Mouse (Mus musculus) adrenal gland, adult (tissue): Measurements from ENCODE around the gene Grhl1.
A peak's percentile ranks its signal among the peaks of the same experiment; 100 is the strongest.
"Not testable (repeated sequence)": the region's sequence is repeated elsewhere in the genome, so short reads cannot be mapped to it uniquely, and the experiment has no call there.

ENCODE experiments used
- DNase-seq, 2 experiments: peaks; one replicate each; pipeline ENCODE4 v3.0.0; 2022 to 2023; ENCODE audit warnings: low spot score in 1 of 2; ENCODE audit not compliant: inconsistent age in 2 of 2

The Grhl1 gene

DNA sequence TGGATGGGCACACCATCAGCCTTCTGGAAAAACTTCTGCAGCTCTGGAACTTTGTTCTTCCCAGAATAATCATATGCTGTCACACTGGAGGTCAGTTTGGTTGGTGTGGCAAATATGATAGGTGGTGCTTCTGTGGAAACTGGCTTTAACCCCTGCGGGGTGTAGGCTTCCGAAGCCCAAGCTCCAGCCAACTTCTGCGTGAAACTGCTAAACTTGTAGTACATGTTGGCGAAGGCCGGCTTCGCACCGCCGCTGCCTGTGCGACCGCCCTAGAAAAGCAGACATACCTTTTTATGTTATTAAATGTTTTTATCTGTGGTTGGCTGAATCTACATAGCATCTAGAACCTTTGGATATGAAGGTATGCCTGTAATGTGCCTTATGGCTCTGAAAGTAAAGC, 66.7 kb downstream of the Grhl1 start:
- not testable (repeated sequence) for DNase-seq

DNA sequence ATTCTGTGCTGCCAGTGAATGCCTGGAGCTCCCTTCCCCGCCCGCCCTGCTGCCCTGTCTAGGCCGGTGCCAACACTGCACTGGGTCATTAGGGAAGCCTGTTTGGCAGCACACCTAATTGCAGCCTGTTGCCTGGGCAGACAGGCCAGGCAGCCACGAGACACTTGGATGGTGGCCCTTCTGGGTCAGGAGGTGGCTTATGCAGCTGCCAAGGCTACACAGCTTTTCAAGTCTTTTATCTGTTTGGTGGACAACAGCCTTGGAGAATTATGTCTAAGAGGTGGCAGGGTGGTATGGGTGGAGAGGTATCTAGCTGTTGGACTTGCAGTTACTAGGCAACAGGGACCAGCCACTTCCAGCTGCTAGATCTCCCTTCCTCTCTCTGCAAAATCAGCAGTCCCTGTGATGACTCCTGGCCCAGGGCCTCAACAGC, 70.3 kb downstream of the Grhl1 start:
- DNase-seq: peak; percentile 63 to 86

DNA sequence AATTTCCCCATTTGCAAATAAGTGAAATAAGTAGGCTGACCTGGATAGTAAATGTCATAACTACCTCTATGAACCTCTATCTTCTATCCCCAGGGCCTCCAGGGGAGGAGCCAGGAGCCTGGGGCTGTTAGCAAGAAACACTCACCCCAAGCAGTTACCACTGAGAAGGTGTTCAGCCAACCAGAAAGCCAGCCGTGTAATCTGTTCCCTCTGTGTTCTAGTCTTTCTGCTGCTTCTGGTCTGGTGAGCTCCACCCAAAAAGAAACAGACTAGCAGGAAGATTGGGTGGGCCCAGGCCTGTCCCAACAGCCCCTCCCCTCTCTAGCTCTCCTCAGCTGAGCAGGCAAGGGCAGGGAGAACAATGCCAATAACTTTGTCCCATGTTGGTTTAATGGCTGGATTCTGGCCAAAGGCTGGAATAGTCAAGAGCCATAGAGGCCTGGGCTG, 72.1 kb downstream of the Grhl1 start:
- DNase-seq: no peak

DNA sequence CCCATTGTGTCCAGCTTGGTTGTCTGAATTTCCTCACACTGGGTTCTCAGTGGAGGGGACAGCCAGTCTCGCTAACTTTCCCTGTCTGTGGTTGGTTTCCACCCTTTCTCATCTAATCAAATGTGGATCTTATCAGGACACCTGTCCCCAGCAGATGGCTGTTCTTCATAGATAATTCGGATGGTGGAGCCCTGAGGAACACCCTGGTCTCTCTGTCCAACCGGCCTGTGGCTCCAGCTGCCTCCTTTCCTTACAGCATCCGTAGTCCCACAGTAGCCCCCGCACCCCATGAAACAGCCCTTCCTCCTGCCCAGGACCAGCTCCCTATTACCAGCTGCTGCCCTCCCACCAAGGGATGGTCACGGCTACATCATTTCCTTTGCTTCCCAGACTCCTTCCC, 73.8 kb downstream of the Grhl1 start:
- DNase-seq: no peak

DNA sequence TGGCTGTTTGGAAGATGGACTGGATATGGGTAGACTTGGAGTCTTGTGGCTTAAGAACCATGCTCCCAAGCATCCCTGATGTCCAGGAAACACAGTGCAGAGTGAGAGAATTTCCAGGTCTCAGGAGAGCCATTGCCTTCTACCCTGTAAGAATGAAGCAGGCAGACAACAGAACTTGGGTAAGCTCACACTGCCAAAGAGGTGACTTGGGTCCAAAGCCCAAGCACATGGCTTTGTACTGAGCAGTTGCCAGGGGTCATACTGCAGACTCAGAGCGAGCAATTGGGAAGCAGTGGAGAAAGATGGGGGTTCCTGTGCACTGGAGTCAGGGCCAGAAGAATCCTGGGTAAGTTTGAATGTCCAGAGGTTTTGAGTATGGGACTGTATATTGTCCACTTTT, 76.0 kb downstream of the Grhl1 start:
- no peak for DNase-seq

DNA sequence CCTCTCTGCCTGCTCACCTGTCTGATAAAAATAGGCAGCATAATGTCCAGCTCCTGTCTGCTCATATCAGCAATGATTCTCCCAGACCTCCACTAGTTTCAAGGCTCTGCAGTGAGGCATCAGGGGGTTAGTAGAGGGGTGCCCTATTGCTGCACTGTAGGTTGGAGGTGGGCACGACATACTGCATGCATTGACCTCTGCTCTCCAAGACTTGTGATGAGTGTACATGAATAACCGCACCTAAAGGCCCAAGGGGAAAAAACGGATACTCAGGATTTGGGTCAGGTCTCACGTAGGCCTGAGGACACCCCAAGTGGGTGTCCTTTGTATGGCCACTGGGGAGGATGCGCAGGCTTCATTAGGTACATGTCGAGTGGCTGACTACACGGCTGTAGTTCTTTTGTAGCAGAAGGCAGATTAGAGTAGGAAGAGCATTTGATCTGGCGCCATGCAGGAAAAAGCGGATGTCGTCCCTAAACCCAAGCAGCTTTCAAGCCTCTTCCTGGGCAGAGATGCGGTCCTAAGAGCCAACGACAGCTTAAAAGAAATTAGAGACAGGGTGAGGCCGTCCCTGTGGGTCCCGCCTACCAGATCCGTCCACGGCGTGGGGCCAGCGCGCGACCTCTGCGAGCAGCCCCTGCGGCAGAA, 78.5 kb downstream of the Grhl1 start:
- no peak for DNase-seq

DNA sequence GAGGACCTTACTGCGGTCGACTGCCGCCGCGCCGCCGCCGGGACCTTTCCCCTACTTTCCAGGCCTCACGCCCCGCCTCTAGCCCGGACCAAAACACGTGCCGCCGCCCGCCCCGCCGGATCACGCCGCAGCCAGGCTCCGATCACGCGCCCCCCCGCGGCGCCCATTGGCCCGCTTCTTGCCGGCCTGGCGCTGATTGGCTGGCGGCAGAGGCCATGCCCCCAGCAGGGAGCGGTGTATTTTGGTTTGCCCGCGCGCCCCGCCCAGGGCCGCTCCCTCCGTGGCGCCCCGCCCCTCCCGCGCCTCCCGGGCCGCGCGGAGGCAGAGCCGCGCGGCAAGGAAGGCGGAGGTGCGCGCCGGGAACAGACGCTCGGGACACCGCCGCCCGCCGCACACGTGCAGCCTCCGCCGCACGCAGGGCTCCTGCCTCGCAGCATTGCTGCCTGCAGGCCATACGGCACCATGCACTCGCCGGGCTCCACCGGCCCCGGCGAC, 79.0 kb downstream of the Grhl1 start, which contains the start of gene Klf11:
Klf11 (plus strand) TSS at position 212 of the 495 bp plus-strand sequence.
- DNase-seq: peak; percentile 99 to 100

DNA sequence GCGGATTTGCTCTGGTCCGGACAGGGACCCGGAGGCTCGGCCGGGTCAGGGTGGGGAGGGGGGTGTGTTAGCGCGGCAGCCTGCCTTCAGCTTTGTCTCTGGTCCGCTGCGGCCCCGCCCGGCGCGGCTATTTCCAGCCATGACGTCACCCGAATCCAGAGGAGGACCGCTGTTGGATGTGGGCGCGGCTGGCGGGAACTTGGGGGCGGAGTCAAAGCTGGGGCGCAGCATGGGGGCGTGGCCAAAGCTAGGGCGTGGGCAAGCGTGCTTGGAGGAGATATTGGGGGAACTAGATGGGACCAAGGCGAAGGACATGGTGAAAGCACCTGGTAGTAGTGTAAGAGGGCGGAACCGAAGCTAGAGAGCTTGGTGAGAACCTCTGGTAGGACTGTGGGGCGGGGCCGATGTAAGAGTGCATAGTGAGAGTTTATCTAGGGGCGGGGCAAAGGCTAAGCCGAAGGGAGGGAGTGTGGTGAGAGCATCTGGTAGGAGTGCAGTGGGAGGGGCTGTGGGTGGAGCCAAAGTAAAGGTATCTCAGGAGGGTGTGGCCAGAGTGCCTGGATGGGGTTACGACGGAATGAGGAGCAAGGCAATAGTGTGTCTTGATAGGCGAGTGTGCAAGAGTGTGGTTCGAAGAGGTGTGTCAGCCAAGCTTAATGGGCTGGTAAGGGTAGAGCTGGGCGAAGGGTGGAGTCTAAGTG, 79.7 kb downstream of the Grhl1 start:
- peak; percentile 98 to 100 for DNase-seq

DNA sequence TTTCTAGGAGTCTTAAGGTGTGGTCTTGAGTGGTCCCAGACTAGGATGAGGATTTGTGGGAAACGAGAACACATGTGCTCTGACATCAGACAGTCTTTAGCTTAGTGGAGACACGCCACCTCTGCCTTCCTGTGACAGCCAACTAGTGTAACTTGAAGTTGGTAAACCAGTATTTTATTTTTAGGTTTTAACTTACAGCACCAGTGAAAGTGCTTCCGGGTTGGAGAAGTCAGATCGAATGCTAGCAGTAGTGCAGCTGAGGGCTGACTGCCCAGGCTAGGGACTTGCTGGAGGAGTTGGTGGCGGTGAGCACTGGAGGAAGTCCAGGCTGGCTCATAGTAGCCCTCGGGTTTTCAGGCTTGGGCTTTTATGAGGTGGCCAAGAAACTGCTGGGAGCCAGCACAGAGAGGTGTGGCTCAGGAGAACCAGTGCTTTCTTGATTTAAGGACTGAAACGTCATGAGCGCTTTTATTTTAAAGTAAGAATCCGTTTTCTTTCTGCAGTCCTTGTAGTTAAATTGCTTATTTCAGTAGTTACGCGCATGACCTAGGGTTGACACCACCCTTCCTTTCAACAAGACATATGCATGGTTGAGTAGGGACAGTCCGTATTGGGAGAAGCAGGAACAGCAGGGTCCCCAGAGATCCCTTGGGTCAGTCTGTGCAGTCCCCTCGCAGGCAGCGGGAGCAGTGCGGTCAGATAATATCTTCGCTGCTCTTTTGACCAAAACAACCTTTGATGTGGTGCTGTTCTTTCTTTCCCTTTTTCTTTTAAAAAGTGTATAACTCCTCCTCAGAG, 82.2 kb downstream of the Grhl1 start:
- DNase-seq: no peak

DNA sequence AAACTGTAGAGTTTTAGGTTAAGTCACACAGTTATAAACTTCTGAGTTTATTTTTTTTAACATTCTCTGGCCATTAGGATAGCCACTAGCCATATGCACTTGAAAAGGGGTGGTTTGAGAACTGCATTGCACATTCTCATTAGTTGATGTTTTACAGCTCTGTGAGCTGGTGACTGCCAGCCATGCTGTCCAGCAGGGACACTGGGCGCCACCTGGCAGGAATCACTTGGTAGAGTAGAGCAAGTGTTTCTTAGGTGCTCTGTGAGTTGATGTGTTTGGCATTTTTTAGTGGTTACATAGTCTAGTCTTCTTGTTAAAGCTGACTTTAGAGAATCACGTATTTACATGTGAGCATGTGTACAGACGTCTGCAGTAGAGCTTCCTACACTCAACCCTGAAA, 84.4 kb downstream of the Grhl1 start:
- DNase-seq: no peak

DNA sequence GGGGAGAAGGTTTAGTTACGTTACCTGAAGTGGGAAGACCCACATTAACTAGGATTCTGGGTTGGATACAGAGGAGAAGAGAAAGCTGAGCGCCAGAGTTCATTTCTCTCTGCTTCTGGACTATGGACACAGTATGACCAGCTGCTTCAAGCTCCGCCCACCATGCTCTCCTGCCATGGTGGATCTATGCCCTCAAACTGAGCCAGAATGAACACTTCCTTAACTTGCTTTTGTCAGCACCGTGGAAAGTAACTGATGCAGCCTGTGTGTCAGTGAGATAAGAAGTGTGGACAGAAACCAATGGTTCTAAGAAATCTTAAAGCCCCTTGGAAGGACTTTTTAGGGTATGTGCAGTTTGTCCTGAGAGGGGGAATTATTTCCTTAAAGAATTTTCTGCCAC, 86.9 kb downstream of the Grhl1 start:
- no peak for DNase-seq

DNA sequence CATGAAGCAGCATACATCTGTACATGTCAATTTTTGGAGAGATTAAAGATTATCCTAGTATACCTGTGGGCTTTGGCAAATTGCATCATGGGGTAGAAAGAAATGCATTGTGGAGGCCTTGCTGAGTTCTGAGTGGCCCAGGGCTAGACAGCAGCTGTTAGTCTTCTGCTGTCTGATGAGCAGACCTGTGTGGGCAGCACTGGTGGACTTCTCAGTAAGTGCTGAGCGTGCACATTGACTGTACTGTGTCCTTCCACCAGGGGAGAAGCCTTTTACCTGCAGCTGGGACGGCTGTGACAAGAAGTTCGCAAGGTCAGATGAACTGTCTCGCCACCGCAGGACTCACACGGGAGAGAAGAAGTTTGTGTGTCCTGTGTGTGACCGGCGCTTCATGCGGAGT, 87.8 kb downstream of the Grhl1 start:
- DNase-seq: no peak

DNA sequence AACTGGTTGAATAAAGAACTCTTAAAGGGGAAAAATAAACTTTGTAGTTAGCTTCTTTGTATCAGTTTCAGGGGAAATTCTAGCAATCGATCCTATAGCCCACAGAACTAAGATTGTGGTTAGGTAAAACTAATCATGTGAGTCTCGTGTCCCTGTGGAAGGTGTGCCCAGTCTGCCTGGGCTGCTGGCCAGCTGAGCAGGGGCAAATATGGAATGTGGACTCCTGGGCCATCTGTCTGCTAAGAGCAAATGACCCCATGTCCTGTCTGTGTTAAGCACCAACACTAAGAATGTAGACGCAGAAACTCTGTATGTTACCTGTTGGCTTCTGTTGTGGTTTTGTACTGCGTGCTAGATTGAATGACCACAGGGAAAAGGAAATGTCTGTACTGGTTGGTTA, 89.0 kb downstream of the Grhl1 start:
- DNase-seq: no peak

DNA sequence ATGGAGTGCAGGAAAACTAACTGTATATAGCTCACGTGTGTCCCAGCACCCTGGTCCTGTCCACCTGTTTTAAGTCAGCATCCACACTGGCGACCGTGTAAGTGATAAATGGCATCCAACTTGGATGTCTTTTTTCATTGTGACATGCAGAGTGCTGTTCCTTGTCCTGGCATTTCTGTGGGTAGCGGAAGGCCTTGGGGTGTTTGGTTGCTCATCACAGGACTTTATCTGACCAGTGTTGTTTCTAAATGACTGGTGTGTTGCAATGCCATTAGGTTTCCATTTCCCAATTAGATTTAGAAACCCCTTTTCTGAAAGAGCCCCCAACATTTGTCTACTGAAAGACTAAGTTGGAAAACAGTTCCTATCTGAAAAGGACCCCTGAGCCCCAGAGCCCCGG, 90.0 kb downstream of the Grhl1 start:
- peak in 1 of 2 experiments; percentile 51 for DNase-seq
